10 mouse cellular contexts compared by ENCODE assay signal in the genomic region with DNA sequence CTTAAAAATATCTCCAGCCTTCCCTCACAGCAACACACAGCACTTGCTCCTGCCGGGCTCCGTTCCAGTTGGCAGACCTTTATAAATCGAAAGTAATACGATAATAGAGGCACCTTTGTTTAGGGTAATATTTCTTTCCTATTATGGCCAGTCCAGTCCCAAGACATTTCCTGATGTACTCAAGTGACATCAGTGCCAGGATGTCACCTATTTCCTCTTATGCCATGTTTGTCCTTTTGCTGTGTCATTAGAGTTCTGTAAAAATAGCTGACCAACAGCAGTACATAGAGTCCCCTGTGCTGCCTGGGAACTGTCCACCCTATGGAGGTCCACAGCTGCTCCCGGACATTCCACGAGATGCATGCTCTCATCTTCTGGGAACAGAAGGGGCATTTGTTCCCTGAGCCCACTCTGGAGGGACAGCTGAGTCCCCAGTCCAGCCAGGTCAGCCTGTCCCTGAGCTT.
DNase-seq lines count a peak whose midpoint lies in the region; ATAC-seq and TF ChIP-seq lines count a peak whose summit lies in the region.
"Had no signal": no experiment of that assay in that cellular context is flagged by ENCODE, and none has a peak within 500 bp of the region (broad histone marks: within the 10 kb centered on the region; RNA-seq: fewer than 3 reads in every experiment).

No protein-coding gene starts in this region.

- TF ChIP-seq CTCF in intestine, postnatal 0 days (IDR thresholded peaks at IDR 0.05; ENCODE audit: low read depth) = no peak
- no peak for TF ChIP-seq CTCF in left cerebral cortex, adult 2 months (IDR thresholded peaks at IDR 0.05)

- no peaks in the 10 kb centered on the region for H3K27me3 ChIP-seq in kidney, embryonic 14.5 days (ENCODE audit: control insufficient read depth, insufficient read depth, low read length)
- no peaks in the 10 kb centered on the region for H3K27me3 ChIP-seq in intestine, postnatal 0 days (replicated peaks; ENCODE audit: control insufficient read depth, insufficient read depth, low read length)

- peak; percentile 26 for DNase-seq in kidney, adult 11 months
- DNase-seq in gastrocnemius, adult 8-10 months (ENCODE audit: low spot score in 2 of 2) = peak; percentile 62 to 67
- peak; percentile 27 to 46 for DNase-seq in lung, postnatal 4 days
- no peak for DNase-seq in left cerebral cortex, adult 2 months (ENCODE audit: extremely low spot score in 1 of 2, low spot score in 2 of 2)
- no peak for DNase-seq in left cerebral cortex, adult 8-10 months (ENCODE audit: low spot score in 2 of 2)

- no peak for ATAC-seq in kidney, embryonic 14.5 days (ENCODE audit: low FRiP score, low TSS enrichment)
- no peak for ATAC-seq in intestine, postnatal 0 days
- no peak for ATAC-seq in erythroblast, adult 5-6 weeks (replicated peaks; ENCODE audit: low FRiP score, poor library complexity, severe bottlenecking)

- intact Hi-C loops in left cerebral cortex, adult 2 months (cut with DNase I) = loop anchor here (1.0 kb wide), 1 partner anchor 16 kb away; no protein-coding TSS in a partner anchor

- no peak overlapping the region for H3K9ac ChIP-seq in kidney, embryonic 14.5 days (ENCODE audit: low read depth, low read length)
- H3K9ac ChIP-seq in intestine, postnatal 0 days (ENCODE audit: low read depth, low read length) = no peak overlapping the region

- H3K4me1 ChIP-seq in kidney, embryonic 14.5 days (ENCODE audit: control insufficient read depth, insufficient read depth, low read length) = no peaks in the 10 kb centered on the region
- H3K4me1 ChIP-seq in intestine, postnatal 0 days (replicated peaks; ENCODE audit: control insufficient read depth, insufficient read depth, low read length) = no peaks in the 10 kb centered on the region

- no peak overlapping the region for H3K4me3 ChIP-seq in kidney, embryonic 14.5 days (ENCODE audit: low read length)
- H3K4me3 ChIP-seq in intestine, postnatal 0 days (ENCODE audit: low read depth, low read length) = no peak overlapping the region
- H3K4me3 ChIP-seq in left cerebral cortex, adult 2 months = no peak overlapping the region
- H3K4me3 ChIP-seq: erythroblast, embryonic 14.5 days had no signal

- H3K4me2 ChIP-seq in kidney, embryonic 14.5 days (replicated peaks; ENCODE audit: low read depth, low read length) = no peak overlapping the region
- H3K4me2 ChIP-seq in intestine, postnatal 0 days (replicated peaks; ENCODE audit: low read depth) = 0 out of 2 replicates have a peak overlapping the region, but pooled peaks have one; percentile 4

- 26% methylated on average over 6 of the region's 6 CpGs for WGBS in kidney, embryonic 14.5 days
- 54% methylated on average over 6 of the region's 6 CpGs for WGBS in intestine, postnatal 0 days

- H3K36me3 ChIP-seq in kidney, embryonic 14.5 days (ENCODE audit: control insufficient read depth, insufficient read depth, low read length) = no peaks in the 10 kb centered on the region
- H3K36me3 ChIP-seq in intestine, postnatal 0 days (ENCODE audit: control insufficient read depth, insufficient read depth) = no peaks in the 10 kb centered on the region
- H3K36me3 ChIP-seq: G1E had no signal

- no peak overlapping the region for H3K27ac ChIP-seq in kidney, embryonic 14.5 days (ENCODE audit: low read depth, low read length)
- H3K27ac ChIP-seq in intestine, postnatal 0 days (ENCODE audit: low read depth, low read length) = no peak overlapping the region
- H3K27ac ChIP-seq in left cerebral cortex, adult 2 months = no peak overlapping the region

- no peaks in the 10 kb centered on the region for H3K9me3 ChIP-seq in kidney, embryonic 14.5 days (ENCODE audit: control insufficient read depth, low read length)
- H3K9me3 ChIP-seq in intestine, postnatal 0 days (ENCODE audit: control insufficient read depth) = no peaks in the 10 kb centered on the region
- H3K9me3 ChIP-seq: G1E had no signal

Comparison
In these comparisons a context has a peak if more than half of its experiments do, and no peak if none do; other contexts are left out.
1. DNase-seq: peak in kidney, adult 11 months (single experiment), gastrocnemius, adult 8-10 months (2 of 2) and lung, postnatal 4 days (2 of 2); none in left cerebral cortex, adult 2 months (0 of 2) and left cerebral cortex, adult 8-10 months (0 of 2).